Mouse (Mus musculus): Measurements from ENCODE around the gene Poldip3.

The Poldip3 gene

GRCm38 (mm10) chr15:83149196-83150072, at the start of gene Poldip3:
Gene Poldip3 (minus strand): TSS chr15:83149384.
- DNase-seq (ENCODE audit: low read depth, low spot score): peak; percentile 98

- DNase-seq (ENCODE audit: low read depth, low spot score): no peak
Observed at GRCm38 (mm10) chr15:83193413-83193812, 44.2 kb upstream of the Poldip3 start.

GRCm38 (mm10) chr15:83182351-83182750, 33.2 kb upstream of the Poldip3 start:
- no peak for DNase-seq (ENCODE audit: low read depth, low spot score)

DNA sequence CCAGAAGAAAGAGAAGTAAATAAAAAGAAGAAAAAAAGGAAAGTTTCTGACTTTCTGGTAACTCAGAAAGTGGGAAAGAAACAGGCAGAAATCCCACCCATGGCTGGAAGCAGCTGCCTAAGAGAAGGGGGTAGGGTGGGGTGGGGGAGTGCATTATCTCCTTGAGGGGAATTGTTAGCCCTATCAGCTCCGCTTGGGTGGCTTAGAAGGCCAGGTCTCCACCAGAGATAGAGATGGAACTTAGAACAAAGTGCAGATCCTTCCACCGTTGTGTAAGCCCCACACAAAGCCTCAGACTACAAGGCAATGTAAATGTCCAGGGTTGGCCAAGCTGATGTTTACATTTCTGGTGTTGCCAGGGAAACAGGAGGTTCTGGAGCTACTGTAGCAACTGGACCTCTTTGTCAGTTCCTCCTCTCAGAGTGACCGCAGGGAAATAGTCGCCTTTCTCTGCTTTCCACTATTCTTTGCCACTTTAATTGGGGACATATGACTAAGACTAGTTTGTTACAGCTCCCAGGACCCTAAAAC, 32.7 kb upstream of the Poldip3 start:
- DNase-seq (ENCODE audit: low read depth, low spot score): no peak

DNA sequence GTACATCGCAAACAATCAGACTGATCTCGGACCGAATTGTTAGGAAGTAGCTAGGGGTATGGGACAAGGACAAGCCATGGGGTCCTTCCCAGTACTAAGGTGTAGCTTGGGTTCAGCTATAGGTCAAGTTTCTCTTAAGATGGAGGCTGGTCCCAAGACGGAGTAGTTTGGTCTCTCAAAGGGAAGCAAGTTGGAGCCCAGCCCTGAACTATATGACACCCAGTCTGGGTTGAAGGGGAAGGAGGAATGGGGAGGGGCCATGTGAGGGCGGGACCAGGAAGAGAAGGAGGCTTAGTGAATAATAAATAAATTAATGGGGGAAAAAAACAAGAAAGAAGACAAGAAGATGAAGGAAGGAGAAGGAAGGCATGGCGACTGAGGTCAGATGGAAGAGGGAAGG, 30.8 kb upstream of the Poldip3 start:
- DNase-seq (ENCODE audit: low read depth, low spot score): no peak

DNA sequence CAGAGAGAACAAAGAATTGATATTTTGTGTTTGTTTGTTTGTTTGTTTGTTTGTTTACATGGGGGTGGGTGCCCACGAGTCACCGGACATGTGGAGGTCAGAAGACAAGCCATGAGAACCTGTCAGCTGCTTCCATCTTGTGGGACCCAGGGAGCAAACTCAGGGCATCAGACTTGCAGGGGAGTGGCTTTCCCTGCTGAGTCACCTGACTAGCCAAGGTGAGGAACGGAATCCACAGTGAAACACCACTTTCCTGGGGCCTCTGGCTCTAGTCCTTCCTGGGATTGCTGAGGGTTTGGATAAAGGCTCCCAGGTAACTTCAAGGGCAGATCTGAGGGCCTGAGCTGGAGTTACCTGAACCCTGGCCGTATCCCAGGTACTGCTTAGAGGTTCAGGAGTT, 27.5 kb upstream of the Poldip3 start:
- no peak for DNase-seq (ENCODE audit: low read depth, low spot score)

DNA sequence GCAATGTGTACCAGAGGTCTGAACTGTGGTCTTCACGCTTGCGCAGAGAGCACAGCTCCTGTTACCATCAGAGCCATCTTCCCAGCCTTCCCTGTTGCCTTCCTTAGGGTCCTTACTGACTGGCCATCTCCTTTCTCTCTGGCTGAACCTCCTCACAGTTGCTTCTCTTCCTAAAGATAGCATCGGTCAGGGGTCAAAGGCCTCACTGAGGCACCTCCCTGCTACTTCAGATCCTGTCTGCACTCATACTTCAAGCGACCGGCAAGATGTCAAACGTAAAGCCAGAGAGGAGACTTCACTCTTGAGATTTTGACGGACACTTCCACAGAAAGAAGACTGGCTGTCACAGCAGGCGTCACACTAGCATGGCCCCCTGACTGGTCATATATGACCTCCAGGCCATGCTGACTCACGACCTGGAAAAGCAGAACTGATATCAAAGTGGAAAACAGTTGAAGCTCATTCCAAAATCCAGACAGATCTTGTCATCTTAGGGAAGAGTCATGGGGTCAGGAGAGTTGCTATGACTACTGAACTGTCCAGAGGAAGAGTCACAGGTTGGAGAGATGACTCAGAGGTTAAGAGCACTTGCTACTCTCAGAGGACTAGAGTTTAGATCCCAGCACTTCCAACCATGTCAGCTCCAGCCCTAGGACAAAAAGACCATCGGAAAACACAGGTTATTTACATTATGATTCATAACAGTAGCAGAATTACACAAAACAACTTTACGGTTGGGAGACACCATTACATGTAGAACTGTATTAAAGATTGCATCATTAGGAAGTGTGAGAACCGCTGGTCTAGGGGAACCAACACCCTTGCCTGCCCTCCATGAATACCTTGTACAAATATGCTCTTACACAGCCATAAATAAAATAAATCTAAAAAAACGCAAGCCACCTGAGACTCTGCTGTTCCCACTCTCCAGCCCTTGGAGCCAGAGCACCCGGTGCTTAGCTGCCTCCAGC, 25.0 kb upstream of the Poldip3 start:
- DNase-seq (ENCODE audit: low read depth, low spot score): no peak

GRCm38 (mm10) chr15:83172492-83173429, 23.6 kb upstream of the Poldip3 start, which contains the start of gene Cyb5r3:
Gene Cyb5r3 (minus strand): TSS chr15:83172592.
- DNase-seq (ENCODE audit: low read depth, low spot score): no peak

DNA sequence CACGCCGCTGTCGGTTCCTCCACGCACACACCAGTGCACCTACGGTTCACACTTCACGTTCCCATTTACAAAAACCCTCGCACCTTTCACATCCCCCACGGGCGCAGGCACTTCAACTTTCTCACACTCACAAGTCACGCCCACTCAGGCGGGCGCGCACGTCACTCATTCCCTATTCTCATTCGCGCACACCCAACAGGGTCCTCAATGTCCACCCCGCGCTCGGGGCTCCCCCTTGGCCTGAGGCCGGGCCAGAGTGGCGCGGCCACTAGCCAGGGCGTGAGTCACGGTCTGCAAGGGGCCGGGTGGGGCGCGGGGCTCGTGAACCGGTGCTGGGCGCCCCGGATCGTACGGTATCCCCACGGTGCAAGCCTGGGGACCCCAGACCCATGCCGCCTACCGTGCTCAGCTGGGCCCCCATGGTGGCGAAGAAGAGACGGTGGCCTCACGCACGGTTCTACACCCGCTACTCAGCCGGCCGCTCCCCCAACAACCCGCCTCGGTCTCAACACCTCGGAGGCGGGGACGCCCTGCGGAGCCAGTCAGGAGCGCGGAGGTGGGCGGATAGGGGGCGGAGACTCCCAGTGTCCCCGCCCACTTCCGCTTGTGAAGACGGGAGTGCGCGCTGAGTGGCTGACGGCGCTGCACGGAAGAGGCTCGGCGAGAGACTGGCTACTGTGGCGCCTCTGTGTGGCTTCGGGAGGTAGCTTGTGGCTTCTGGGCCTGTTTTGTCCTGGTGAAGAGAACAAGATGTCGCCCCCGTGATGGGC, 22.7 kb upstream of the Poldip3 start:
- DNase-seq (ENCODE audit: low read depth, low spot score): peak; percentile 96

DNA sequence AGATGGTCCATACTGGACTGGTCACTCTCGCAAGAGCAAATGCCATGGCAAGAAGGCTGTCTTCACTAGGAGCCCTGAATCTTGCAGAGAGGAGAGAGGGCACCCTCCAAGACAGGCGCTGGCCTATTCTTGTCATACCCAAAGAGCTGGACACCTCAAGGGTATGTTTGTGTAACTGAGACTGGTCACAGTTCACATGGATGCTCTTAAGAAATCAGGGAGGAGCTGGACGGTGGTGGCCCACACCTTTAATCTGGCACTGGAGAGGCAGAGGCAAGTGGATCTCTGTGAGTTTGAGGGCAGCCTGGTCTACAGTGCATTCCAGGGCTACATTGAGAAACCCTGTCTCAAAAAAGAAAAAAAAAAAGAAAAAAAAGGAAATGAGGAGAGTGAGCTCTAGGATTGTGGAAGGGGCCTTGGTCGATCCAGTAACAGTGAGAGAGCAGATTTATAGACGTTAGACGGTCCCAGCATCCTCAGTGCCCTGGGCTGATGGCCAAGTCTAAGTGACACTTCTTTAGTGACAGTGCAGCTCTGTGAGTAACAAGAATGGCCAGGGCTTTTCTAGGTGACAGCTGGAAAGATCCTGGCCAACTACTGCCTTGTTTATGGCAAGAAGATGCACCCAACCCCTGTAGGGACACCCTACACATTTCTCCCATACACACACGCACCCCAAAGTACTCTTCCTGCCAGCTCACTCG, 21.9 kb upstream of the Poldip3 start:
- no peak for DNase-seq (ENCODE audit: low read depth, low spot score)

GRCm38 (mm10) chr15:83169772-83170722, 20.9 kb upstream of the Poldip3 start:
- DNase-seq (ENCODE audit: low read depth, low spot score): no peak

DNA sequence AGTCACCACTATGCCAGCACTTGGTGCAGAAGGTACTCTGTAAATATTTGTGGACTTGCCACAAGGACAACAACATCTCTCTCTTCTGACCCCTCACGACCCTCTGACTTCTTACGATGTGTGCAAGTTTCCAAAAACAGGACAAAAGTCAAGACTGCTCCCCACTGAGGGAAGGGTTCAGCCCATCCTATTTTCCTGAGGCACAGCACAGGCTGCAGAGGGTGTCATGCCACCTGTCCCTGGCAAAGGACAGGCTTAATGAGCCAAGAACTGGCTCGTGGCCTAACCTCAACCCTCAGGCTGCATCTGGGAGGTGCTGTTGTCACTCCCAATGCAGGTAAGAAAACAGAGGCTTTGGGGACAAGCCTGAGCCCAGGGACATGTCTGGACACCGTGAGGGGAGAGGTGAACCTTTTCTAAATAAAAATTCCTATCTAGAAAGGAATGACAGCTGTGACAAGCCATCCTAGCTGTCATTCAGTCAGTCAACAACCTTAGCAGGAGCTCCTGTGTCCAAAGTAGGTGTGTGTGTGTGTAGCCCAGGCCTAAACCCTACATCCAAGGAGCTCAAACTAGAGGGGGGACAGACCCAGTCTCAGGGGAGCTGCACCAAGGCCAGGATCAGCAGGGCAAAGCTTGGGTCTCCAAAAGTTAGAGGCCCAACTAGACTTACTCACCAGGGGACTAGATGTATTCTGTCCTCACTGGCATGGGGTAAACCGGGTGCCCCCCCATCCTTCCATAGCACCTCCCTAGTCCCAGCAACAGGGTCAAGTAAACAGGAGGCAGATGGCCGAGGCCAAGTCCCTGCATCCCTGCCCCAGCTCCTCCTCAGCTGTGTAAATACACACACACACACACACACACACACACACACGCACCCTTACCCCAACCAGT, 19.9 kb upstream of the Poldip3 start:
- DNase-seq (ENCODE audit: low read depth, low spot score): no peak

- no peak for DNase-seq (ENCODE audit: low read depth, low spot score)
Observed at GRCm38 (mm10) chr15:83168311-83168710, 19.1 kb upstream of the Poldip3 start.

DNA sequence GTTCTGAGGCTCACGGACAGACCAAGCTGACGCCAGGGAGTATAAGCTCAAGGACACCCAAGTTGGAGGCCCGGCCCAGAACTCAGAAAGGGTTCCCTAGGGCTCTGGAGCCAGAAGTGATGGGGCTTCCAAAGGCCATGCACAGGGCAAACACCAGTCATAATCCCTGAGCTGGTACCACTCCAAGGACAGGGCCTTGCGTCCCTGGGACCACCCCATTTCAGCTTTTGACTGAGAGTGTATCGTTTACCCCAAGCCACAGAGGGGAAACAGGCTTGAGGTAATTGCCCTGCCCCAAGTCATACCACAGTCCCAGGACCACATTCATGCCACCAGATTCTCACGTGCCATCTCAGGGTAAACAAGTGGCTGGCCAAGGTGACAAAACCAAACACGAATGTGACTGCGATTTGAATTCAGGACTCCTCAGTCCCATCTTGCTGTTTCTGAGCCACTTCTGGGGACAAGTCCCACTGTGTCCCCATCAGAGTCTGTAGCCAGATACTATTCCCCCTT, 18.4 kb upstream of the Poldip3 start:
- no peak for DNase-seq (ENCODE audit: low read depth, low spot score)

DNA sequence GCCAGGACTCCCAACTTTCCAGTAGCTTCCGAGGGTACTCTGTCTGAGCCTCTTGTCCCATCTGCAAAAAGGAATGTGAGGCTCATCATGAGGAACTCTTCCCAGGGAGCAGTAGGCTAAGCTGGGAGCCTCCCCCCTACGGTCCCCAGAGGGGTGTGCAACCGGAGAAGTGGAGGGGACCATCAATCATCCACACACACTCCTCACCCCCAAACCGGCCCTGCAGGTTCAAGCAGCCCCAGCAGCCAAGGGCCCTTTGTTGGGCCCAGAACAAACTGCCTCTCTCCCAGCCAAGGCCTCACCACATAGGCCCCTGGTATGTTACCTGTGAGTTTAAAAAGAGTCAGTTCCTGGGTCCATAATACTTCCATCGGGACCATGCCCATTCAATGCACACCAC, 17.9 kb upstream of the Poldip3 start:
- DNase-seq (ENCODE audit: low read depth, low spot score): no peak

DNA sequence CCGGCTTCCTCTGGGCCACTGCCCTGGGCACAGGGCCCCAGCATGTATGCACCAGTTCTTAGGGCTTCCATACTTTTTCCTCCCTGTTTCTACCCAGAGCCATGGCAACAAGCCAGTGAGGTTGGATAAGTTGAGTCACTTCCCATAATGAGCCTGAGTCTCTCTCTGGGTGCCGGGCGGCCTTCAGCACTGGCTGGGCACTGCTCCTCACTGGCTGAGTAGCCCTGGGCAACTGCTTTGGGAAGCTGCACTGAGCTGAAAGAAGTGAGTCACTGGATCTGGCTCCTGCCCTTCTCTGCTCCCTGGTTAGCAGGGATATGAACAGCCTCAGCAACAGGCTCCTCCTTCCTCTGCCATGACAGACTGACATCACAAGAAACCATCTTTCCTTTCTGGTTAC, 17.5 kb upstream of the Poldip3 start:
- no peak for DNase-seq (ENCODE audit: low read depth, low spot score)
